Mouse (Mus musculus): Measurements from ENCODE around the gene Slc12a8.

The Slc12a8 gene

DNA sequence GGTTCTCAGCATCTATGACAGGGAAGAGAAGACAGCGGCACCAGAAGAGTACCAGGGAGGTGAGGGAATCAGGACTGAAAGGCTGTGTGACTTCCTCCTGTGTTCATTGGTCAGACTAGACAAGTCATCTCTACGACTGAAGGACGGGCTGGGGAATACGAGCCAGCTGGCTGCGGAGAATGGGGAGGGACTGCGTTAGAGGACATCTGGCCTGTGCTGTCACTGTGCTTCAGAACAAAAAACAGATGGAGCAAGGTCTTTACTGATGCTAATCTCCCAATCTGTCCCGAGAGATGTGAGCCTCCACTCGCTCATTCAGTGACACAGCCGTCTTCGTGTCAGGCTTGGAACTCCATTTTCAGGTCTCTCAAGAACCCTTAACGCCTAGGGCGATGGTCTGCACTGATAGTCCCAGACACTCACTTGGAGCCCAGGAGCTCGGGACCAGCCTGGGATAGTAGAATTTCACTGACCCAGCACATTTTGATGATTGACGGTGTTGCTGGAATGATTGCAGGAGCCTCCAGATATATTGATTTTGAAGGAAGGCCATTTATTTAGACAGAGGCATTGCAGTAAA, 156.5 kb downstream of the Slc12a8 start:
- DNase-seq (ENCODE audit: low read depth, low spot score), result peak; percentile 75

DNA sequence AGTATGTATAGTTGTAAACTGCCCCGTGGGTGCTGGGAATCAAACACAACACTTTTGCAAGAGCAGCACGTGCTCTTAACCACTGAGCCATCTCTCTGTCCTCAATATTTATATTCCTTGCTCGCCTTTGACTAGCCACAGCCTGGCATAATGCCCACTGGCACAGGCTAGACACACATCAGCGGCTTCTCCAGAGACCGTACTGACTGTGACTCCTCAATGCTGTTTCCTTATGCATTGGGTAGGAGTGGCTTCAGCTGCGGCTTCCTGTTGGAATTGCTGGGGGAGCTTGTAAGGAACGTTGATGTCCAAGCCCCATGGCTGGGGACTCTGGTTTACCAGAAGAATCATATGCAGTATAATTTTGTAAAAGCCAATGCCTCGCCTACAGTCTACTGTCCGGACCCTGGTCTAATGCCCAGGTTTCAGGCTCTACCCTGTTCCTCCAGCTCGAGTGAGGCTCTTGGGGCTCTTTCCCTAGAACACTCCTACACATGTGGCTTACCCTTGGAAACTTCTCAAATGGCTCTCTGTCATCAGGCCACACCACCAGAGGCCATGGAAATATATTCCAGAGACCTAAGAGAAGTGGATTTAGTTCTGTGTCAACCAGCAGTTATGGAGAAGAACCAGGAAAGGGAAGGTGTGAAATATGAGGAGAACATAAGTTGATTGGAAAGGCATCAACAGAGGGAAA, 158.2 kb downstream of the Slc12a8 start:
- DNase-seq (ENCODE audit: low read depth, low spot score), result no peak

DNA sequence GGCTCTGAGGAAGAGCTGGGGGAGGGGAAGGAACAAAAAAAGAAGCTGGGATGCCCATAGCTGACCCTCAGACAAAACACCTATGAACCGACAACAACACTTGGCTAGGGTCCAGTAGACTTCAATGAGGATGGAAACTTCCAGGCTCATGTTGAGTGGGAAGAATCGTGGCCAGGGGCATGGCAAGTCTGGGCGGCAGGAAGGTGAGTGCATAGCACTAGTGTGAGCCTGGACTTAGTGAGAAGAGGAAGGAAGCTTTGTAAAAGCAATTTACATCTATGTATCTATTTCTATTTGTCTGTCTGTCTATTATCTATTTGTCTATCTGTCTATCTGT, 158.7 kb downstream of the Slc12a8 start:
- no peak for DNase-seq (ENCODE audit: low read depth, low spot score)

DNA sequence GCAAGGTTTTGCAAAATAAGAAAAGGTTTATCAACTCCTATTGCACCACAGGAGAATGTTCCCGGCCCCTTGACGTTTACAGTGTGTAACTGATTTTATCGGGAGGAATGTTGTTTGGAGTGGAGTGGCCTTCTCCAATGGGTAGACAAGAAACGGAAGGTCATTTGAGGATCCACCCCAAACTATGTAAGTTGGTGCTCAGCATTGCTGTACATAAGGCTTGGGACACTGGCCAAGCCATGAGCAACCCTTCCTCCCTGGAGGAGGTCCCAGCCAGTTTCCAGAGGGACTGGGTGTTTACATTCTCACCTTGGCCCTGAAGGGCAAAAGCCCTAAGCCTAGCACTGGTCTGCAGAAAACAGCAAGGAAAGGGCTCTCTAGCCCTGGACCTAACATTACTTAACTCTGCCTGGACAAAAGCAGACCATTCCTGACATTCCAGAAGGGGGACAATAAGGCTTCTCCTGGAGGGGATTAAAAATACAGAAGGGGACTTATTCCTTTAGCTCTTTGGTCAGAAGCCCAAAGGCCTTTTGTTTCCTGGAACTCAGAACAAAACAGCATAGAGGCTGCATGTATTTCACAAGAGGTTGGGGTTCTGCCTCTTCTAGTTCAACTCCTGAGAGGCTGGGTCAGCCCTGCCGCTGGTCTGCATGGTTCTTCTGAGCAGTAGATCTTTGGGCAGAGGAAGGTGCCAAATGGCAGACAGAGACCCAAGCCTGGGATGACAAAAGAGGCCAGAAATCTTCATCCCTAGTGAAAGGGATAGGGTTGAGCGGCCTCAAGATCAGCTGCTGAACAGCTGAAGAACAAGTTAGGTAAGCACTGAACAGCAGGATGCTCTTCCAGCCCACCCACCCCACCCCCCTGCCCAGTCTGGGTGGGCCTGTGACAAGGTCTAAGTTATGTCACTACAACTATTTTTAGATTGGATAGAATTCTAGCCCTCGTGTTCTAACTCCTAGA, 159.5 kb downstream of the Slc12a8 start:
- DNase-seq (ENCODE audit: low read depth, low spot score), result no peak

DNA sequence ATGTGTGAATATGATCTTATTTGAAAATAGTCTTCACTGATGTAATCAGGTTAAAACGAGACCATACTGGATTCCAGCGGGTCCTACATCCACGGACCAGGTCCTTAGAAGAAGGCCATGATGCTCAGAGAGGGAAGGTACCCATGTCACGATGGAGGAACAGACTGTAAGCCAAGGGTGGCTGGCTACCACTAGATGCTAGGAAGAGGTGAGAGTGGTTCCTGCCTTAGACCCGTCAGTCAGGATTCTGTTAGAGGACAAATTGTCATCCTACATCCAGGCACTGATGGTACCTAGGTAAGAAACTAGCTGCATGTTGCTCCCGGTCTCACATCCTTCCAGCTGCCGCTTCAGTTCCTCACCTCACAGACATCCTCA, 160.2 kb downstream of the Slc12a8 start:
- no peak for DNase-seq (ENCODE audit: low read depth, low spot score)

DNA sequence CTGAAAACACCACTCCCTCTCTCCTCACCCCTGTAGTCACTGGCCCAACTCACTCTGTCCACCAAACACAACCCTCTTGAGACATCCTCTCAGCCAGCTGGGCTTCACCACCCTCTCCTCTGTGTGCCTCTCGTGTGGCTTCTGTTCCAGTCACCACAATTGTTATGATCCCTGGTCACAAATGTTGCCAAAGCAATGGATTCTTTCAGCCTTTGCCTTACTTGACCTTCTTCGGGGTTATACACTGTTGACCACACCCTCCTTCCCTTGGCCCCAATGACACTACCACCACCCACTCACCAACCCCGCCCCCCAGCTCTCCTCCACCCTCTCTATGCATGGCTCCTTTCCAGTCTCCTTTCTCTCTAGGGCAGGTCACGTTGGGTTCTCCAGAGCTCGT, 160.8 kb downstream of the Slc12a8 start:
- peak; percentile 87 for DNase-seq (ENCODE audit: low read depth, low spot score)

DNA sequence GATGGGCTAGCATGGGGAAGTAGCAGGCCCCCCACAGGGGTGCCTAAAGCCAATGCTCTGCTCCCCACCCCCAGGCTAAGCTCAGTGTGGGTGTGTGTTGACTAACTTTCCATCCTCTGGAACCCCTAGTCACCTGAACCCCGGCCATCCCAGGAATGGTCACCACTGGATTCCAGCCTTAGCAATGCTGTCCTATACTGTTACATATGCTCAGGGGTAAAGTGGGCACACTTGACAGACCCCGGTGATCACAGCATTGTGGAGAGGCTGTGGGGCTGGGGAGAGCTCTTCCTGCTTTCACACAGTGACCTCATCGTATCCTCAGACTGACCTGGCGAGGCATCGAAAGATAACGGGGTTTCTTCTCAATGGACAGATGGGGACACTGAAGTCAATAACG, 163.1 kb downstream of the Slc12a8 start:
- no peak for DNase-seq (ENCODE audit: low read depth, low spot score)

DNA sequence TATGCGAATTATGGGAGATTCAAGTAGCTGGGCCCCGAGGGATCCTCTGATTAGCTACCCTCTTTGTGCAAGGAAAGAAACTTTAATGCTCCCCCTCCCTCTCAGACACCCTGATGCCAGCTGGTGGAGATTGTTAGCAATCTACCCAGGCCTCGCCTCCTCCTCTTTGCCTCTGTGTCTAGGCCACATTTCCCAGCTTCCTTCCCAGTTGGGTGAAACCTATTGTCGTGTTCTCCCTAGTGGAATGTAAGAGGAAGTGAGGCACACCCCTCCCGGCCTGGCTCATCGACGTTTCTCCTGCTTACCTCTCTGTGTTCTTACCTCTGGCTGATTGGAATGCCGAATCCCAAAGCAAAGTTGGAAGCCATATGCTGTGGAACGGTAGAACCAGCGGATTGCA, 163.7 kb downstream of the Slc12a8 start:
- no peak for DNase-seq (ENCODE audit: low read depth, low spot score)

DNA sequence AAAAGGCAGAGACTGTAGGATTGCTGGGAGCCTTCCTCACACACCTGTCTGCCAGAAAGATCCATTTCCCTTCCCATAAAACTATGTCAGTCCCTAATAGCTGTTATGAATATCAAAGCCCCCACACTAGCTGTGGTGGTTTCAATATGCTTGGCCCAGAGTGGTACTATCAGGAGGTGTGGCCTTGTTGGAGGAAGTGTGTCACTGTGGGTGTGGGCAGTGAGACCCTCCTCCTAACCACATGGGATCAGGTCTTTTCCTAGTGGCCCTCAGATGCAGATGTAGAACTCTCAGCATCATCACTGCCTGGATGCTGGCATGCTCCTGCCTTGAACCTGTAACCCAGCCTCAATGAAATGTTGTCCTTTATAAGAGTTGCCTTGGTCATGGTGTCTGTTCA, 164.5 kb downstream of the Slc12a8 start:
- DNase-seq (ENCODE audit: low read depth, low spot score), result no peak

DNA sequence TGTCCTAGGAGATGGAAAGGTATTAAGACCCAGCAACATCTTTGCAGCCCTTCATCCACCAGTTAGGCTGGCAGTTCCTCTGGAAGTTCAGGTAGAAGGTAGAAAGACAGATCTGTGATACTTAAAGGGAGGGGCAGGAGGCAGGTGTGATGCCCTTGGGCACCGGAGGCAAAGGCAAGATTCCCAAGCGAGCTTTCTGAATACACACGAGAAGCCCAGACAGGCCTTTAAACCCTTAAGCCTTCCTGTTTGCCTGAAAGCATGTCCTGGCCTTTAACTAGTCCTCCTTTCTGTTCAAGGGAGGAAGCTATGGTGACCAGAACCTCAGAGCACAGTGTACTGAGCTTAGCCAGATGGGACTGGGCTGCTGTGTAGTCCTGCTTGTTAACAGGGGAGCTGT, 165.5 kb downstream of the Slc12a8 start:
- no peak for DNase-seq (ENCODE audit: low read depth, low spot score)

DNA sequence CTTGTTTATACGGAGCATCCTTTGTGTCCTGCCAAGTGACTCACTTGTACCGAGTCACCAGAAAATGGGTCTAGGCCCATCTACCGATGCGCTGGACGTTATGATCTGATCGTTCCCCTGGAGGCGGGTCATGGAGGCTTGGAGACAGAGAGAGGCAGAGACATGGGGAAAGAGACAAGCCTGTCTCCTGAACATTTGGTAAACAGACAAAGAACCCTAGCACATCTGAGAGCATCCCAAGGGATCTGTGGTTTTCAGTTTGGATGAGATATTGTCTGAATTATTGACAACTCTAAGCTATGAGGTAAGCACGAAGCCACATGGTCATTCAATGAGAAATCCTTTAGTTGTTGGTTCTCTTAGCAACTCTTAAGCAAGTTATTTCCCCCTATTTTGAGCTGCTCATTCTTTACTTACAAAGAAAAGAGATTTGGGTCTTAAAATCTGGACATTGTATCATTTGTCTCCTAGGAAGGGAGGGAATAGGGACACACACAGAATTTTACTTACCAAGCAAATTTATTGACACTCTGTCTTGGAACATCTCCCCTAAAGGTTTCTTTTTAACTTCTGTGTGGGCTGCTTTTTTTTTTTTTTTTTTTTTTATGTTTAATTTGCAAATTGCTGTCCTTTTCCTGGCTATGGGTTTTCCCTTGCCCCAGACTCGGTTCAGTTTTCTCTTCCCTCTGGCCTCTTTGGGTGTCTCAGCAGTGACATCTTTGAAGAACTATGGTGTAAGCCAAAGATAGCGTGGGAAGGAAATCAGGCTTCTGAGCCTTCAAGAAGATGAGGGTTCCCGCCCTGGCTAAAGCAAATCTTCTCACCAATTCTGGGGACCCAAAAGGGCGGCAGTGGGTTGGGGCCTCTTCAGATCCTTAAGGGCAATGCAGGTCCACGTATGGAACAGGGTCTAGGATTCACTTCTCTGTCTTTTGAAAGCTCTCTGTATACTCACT, 166.4 kb downstream of the Slc12a8 start:
- DNase-seq (ENCODE audit: low read depth, low spot score), result peak; percentile 81

DNA sequence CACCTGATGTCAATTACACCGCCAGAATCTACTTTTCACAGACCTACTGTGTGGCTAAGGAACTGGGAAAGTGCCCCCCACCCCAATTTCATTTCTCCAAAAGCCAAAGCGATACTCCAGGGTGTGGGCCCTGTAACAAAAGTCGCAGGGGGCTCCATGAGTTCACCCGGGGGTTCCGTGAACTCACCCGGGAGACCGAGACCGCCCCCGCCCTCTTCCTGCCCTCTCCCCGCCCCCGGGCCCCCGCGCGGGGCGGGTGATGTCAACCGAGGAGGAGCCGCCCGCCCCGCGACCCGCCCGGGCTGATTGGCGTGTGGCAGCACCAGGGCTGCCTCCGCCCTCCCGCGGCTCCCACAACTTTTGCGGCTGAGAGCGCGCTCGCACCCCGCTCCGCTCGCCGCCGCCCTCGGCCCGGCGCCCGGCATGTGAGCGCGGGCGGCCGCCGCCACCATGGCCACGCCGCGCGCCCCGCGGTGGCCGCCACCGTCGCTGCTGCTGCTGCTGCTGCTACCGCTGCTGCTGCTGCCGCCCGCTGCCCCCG, 167.1 kb downstream of the Slc12a8 start, which contains the start of gene Heg1:
Heg1 (plus strand) TSS at position 209 of the 541 bp plus-strand sequence.
- peak; percentile 60 for DNase-seq (ENCODE audit: low read depth, low spot score)

DNA sequence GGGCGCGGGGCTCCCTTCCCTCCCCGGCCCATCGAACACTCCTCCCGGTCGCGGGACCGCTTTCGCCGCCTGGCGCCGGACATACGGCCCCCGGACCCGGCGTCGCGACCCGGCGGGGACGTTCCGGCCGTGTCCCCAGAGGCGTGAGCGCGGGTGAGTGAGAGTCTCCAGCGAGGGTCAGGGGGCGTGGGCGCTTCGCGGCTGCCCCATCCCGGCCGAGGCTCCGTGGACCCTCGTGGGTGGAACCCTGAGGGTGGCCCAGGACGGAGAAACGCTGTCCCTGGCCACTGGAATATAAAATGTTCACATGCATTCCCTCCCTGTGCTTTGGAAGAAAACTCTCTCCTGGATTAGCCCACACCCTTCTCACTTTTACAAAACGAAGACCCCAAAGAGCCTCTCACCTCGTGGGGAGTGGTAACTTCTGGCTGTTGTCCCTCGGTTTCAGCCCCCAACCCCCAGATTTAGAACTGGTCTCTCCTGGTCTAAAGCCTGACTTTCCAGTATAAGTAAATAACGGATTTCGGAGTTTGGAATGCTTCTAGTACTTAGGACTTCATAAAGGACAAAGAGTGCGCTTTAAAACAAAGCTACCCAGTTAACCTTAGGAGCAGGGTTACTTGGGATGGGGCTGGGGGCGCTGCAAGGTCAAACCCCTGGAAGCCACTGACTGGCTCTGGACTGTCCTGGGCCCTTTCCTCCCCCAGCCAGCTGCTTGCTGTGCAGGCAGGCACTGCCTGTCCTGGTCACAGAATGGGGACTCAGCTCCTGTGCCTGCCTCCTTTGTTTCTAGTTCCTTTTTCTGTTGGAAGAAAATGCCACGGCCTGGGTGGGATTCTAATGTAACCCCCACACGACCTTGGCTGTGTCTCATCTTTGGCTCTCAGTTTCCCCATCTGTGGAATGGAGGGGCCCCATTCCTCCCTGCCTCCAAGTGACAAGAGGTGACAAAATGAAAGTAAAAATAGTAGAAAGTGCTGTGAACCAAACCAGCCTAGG, 167.9 kb downstream of the Slc12a8 start:
- no peak for DNase-seq (ENCODE audit: low read depth, low spot score)

DNA sequence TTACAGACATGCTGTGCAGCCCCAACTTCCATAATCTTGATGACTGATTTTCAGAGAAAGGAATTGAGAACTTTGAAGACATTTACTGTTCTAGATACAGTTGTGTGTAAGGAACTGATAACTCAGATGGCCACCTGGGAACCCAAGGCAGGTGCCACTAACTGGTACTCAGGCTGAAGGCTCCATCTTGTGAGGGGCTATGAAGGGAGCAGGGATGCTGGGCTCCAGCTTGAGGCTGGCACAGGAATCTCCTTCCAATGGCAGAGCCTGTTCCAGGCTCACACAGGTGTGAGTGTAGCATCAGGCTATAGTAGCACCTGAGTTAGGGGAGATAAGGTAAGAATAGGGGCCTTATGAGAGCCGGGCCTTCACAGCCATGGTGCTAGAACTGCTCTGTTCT, 168.9 kb downstream of the Slc12a8 start:
- no peak for DNase-seq (ENCODE audit: low read depth, low spot score)

DNA sequence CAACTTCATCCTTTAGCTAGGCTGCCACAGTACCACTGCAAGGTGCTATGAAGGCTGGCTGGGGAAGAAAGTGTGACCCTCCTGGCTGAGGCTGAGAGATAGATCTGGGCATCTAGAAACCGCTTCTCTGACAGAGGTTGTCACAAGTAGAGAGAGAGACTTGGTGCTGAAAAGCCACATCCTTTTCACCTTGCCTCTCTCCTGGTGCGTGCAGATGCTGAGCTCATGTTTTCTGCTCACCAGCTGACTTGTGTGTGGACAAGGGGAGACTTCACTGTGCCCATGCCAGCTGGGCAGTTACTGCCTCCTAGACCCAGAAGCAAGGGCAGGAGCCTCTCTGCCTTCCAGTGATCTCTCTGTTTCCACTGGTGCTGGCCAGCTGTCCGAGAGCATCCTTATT, 170.6 kb downstream of the Slc12a8 start:
- DNase-seq (ENCODE audit: low read depth, low spot score), result no peak

DNA sequence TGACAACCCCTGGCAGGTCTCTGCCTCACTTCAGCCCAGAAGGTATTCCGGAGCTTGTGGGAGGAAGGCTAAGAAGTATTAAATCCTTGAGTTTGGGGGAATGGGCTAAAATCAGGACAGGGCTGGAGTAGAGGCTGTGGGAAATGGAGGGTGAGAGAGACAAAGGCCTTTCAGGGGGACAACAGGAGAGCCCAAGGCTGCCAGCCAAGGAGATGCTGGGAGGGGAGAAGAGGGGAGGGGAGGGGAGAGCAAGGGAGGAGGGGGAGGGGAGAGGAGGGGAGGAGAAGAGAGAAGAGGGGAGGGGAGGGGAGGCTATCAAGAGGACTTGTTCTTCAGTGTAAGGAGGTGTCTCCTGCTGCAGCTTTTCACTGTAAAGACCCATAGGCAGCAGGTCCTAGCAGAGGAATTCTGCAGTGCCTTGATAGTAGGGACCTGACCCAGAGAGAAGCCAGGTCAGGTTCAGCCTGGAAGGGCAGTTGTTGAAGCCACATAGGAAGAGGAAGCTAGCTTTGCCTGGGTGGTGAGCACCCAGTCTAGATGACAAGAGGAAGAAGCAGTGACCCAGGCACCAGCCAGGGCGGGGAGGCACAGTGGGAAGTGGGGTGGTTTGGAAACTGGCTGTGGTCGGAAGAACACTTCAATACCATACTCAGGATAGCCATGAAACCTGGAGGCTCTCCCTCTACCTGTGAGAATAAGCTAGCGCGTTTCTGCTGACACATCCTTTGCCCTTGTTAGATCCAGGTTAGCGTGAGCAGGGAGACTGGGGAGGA, 174.0 kb downstream of the Slc12a8 start:
- DNase-seq (ENCODE audit: low read depth, low spot score), result no peak

DNA sequence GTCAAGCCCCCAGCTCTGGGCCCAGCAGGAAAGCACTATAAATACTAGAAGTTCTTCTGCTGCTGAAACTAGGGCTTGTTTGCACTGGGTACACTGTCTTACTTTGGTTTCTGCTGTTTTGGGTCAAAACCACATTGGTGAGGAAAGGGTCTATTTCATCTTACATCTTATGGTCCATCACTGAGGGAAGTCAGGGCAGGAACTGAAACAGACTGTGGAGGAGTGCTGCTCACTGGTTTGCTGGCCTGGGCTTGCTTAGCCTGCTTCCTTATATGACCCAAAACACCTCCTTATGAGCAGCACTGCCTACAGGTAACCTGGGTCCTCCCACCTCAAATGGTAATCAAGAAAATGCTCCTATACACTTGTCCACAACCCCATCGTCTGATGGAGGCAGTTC, 176.4 kb downstream of the Slc12a8 start:
- no peak for DNase-seq (ENCODE audit: low read depth, low spot score)

DNA sequence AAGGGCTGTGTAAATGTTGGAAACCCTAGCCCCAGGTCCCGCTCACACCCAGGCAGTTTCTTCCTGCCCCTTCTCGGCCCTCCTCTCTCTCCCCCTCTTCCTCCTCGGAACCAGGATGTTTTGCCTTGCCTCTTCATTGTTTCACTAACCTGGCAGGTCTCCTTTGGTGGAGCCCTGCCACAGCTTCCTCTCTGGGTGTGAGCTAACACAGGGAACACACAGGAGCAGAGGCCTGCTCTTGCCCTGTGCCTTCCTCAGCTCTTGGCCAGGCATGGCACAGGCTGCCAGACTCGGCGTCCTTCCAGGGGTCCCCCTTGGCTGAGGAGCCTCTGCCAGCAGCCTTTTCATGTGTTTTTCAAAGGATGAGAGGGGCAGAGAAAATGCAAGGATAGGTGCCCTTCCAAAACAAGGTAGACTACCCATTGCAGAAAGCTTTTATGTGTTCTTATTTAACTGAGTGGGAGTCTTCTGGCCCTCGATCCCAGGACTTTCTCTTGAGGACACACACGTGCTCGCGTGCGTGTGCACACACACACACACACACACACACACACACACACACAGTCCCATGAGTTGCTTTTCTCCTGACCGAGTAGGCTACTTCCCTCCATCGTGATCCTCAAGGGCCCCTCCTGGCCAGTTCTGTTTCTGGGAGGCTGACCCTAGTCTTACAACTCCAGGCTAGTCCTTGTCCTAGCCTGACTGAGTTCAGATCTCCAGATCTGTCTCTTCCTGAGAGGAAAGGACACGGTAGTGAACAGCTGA, 179.9 kb downstream of the Slc12a8 start:
- no peak for DNase-seq (ENCODE audit: low read depth, low spot score)
